Mouse (Mus musculus) testis, postnatal 14 days (tissue): Measurements from ENCODE around the gene Ly86.

Experiments used
- DNase-seq: peaks from one replicate; pipeline ENCODE4 v3.0.0; 2021; ENCODE audit warnings: low spot score

Ly86 gene

DNA sequence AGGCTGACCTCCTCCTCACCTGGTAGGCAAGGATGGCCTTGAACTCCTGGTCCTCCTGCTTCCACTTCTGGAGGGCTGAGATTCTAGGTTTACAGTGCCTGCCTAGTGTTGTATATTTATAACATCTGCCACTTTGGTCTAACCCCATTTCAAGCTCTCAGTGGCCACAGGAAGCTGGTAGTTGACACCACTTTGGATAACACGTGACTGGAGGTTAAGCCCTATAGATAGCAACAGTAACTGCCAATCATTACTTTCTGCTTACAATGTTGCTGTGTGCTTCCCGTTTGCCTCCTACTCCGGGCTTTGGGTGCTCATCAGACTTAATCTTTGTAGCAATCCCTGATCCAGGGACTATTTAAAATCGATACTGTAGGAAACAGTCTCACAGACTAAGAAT lies 87.6 kb downstream of the Ly86 start:
- no peak for DNase-seq

DNA sequence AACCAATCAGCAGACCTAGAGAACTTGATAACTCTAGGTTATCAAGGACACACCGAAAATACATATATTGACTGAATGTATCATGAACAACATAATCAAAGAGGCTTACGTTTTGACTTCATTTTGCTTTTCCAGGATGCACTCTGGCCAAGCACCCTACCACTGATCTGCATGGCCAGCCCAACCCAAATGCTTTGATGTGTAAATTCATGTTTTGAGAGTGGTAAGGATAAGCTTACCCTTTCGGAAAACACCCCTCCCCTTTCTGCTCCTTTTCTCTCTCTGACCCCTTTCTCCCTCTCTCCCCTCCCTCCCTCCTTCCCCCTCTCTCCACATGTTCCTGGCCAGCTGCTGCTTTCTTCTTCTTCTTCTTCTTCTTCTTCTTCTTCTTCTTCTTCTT lies 88.1 kb downstream of the Ly86 start:
- no peak for DNase-seq

DNA sequence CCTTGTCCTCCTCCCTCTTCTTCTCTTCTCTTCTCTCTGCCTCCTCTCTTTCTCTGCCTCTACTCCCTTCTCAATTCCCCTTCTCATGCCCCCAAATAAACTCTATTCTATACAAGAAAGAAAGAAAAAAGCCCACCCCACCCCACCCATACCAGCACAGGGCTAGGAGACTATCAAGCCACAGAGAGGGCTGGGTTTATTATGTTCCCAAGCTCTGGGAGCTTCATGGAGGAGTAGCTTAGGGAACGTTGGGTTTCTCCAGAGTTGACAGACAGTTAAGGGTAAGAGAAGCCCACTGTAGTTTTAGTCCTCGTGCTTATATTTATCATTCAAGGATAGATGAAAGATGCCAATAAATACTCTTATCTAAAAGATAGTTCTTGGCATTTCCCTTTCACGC lies 88.7 kb downstream of the Ly86 start:
- DNase-seq = no peak

DNA sequence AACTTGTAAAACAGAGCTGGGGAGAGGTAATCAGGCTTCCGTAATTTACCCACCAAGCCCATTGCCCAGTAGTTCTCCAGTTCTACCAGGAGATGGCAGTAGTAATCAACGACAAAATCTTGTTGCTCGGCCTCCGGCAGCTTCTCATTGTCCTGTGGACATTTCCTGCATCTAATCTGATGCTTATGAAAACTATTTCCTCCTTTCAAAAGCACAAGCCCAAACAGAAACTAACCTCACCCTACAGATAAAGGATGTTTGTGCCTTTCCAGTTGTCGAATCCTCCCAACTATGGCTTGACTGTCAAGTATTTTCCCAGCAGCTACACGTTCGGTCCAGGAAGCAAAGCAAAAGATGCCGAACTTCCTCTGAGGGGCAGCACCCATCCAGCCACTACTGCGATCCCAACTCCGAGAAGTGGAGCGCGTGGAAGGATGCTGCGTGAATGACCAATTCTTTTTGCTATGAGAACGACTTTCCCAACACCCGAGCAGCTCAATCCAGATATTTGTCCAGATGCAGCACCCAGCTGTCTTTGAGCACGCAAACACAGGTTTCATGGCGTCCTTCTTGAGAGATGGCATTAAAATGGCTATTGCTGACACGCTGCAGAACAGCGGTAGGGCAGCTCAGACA lies 89.2 kb downstream of the Ly86 start:
- peak; percentile 44 for DNase-seq

DNA sequence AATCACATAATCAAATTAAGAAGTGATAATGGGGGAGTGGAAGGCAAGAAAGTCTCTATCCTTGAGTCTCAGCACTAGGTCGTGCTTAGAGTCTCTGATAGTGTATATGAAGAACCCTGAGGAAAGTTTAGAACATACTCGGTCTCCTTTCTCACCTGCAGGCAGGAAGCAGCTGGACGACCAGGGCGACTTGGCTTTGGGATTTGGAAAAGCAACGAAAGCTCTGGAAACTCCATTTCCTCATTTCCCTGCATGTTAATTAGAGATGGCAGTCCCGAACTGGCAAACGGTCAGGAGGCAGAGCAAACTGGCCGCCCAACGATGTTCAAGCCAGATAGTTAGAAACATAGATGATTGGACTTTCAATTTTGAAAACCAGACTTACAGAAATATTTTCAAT lies 89.8 kb downstream of the Ly86 start:
- no peak for DNase-seq

DNA sequence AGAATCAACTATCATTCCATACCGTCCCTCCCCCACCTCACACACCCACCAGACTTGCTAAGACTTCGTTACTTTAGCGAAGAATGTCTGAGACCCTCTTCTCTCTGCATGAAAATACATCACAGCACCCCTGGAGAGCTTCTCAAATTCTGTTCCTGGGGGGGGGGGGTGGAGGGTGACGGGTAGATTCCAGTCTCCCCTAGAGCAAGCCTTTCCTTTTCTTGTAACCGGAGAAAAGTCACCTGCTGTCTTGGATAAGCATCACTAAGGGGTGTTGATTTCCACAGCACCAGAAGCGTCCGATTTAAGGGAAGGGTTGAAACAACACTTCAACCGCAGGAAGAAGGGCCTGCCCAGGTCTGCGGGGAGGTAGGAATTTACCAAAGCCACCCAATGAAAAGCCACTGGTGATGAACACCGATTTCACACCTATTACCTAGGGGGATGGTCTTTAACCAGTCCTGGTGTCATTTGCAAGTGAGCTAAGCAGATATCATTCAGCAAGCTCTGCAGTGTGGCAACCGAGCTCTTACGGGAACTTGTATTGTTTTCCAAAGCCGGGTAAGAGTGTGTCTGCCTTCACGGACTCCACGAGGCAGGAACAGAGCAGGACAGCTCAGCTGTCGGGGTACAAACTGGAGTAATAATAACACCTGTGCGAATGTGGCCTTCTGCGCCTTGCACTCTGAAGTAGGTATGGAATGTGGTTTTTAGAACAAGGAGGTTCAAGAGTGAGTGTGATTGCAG lies 91.4 kb downstream of the Ly86 start:
- no peak for DNase-seq

DNA sequence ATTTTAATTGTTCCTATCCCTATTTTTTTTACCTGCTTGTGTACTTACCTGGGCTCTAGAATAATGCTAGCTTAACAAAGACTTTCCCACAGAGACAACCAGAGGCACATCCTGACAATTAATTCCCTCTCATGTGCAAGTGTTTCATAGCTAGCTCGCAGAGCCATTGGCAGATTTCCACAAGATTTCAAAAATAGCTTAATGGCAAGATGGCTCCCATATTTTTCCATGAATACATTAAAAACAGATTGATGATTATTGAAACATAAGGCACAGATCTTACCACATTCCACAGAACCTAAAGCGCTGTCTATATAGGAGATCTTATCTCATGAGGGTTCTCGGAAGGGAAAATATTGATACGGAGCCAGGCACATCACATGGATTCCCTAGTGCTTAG lies 93.8 kb downstream of the Ly86 start:
- DNase-seq = no peak

DNA sequence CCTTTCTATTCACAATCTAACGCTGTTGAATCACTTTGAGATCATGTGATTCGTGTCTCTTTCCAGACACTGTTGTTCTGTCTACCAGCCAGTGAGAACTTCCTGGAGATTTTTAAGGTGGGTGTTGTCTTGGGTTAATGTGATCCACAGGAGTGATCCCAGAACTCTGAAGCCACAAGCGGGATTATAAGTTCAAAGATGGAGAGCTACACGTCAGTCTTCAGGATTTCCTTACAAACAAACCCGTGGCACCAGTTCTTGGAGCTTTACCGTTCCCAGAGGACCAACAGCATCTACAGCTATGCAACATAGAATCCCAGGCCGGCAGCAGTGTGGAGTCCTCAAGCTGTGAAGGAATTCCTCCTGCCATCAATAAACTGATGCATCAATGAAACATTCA lies 94.5 kb downstream of the Ly86 start:
- DNase-seq = no peak

DNA sequence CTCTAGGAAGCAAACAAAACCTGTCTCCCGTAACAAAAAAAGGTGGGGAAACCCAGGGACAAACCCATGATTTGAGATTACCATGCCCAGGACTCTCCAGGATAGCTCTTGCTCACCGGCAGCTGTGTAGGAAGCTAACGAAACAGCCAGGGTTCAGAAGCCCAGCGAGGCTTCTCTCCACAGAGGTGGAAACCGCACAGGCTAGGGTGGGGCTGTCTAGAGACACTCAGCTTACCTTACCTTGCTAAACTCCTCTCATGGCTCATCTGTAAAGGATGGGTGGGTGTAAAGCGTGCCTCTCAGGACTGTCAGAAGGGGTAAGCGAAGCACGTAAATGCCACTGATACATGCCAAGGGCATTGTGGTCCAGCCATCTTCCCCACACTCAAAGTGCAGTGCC lies 94.9 kb downstream of the Ly86 start:
- DNase-seq = no peak

DNA sequence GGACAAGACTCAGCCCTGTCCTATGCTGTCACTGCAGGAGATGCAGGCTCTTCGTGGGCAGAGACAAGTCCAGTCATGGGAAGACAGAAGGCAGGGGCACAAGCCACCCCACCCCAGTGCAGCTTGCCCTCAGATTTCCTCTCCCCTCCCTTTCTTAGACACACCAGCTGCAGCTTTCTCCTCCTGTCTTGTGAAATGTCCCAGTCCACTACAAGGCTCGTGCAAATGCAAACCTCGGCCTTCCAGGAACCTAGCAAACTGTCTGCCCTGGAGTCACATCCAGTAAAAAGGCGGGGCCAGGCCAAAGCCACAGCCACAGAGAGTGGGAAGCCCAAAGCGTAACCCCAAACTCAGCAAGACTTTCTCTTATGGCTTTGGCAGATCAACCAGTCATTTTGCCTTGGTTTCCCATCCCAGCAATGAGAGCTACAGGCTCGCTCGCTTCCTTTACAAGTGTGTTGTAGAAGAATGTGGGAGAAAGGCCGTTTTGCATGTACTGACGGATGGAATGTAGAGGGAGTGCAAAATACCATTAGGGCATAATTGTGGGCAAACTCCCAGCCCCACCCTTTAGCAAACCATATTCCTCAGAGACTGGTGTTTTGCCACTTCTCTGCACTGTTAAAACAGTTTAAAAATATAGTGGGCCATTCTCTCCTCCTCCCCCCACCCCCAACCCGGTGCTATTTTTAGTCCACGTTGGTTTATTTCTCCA lies 95.7 kb downstream of the Ly86 start:
- DNase-seq = no peak

DNA sequence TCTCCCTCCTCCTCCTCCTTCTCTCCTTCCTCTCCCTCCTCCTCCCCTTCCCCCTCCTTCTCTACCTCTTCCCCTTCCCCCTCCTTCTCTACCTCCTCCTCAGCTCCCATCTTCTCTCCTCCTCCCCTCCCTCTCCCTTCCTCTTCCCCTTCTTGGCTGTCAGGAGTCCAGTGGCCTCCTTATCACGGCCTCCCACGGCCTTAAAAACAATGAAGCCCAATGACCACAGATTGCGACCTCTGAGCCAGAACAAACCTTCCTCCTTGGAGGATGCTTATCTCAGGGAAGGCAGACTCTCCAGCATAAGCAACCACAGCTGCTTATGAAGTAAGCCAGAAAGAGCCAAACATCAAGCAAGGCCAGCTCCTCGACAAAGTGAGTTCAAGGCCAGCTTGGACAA lies 97.0 kb downstream of the Ly86 start:
- DNase-seq = peak; percentile 51

DNA sequence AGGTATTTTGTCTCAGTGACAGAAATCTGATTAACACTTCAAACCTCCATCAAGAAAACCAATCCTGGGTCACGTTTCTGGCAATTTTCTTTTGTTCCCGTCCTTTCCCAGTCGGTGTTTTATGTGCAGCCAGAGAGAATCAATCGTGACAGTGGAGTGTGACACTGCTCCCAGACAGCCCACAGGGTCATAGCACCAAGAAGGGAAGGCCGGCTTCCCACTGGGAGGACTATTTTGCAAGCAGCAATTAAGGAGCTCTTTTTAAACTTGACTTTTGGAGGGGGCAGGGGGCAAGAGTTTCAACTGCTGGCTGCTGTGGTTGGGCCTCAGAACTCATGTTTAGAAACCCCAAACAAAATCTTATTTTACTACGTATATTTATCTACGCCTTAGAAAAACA lies 97.5 kb downstream of the Ly86 start:
- no peak for DNase-seq

DNA sequence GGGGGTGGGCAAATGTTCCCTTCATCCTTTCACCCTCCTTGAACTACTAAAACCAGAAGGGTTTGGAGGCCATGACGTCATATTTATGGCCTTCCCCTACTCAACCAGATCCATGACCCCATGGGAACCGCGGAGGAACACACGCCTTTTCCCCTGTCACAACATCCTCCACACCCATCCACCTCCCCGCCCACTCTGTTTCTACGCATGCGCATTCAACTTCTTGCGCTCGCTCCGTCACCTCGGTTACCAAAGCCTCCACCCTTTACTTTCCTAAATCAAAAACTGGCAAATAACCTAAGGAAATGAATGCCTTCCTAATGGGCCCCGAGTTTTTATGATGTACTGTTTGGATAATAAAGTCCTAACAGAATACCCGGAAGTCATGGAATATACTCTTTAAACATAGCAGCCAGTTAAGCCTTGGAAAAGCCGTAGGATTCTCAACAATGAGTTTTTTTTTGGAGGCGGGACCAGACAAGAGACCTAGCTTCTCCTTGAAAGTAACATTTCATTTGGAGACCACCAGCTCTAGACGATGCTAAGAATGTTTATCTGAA lies 101.8 kb downstream of the Ly86 start:
- no peak for DNase-seq

DNA sequence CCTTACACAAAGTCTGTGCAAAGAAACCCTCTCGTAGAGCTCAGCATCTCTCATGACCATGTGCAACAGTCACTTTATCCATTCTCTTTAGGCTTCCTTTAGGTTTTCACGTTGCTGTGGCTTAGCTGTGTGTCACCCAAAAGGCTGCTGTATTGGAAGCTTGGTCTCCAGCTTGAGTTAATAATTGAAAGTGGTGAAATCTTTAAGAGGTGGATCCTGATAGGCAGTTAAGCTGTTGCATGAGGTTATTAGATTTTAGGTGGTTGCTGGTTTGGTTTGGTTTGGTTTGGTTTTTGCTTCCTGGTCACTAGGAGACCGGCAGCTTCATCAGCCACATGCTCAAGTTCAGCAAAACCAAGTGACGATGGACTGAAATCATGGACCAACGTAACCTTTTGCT lies 106.0 kb downstream of the Ly86 start:
- no peak for DNase-seq

DNA sequence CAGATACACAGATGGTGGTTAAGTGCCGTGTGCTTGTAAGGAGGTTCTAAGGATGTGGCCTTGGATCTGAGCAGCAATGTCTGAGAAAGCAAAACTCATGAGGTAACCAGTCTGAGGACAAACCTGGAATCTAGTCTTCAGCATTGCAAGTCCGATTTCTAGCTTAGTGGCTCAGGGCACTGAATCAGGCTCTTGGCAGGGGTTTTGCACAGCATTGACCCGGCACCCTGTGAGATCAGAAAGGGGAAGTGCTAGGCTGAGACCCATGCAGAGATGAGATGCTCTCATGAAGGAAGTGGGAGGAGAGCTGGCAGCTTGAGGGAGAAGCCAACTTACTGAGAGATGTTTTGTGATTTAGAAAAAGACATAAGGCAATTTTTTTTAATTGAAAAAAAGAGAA lies 106.5 kb downstream of the Ly86 start:
- DNase-seq = no peak

DNA sequence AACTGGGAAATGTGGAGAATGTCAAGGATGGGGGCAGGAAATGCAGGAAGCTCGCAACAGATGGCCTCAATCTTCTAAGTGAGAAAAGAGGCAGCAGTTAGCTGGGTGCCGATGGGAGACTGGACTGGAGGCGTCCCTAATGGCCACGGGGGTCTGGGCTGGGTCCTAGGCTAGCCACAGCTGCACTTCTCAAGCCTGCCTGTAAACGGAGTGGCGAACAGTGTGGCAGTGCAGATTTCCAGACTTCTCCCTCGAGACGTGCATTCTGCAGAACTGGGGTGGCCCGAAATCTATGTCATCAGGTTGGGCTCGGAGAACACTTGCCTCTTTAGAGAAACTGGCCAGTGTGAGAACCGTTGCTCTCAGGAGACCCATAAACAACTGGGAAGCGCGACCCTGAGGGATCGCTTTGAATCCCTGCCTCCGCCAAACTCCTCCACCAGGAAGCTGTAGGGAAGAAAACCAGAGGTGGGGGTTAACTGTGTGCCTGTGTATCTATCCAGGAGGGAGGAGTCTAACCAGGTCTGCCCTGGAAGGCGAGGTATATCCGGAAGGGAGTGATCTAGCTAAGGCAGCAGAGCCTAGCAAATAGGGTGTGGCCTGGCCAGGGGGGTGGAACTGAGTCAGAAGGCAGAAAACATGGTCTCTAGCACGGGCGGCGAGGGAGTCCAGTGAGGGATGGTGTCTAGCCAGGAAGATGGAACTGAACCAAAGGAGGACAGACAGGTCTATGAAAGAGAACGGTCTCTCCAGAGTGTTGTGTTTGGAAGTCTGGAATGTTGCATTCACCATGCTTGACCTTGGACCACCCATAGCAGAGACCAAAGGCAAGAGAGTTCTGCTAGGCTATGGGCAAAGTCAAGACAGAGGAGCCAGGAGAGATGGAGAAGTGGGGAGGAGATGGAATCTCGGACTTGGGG lies 107.3 kb downstream of the Ly86 start:
- DNase-seq = peak; percentile 56

DNA sequence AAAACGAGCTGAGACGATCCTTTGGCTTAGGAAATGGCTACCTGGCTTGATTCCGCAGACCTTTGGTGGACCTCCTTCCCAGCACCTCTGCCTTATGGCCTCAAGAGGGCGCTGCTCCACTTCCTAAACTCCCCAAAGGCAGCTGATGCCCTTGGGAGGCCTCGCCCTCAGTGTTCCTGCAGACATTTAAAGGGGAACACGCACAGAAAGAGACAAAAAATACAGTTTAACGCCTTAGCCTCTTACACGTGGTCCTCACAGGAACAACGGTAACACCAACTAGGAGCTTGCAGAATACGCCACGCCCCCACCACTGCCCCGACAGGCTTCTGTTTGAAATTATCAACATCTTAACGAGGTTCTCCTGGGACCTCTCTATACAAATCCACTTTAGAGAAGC lies 108.2 kb downstream of the Ly86 start:
- peak; percentile 84 for DNase-seq

DNA sequence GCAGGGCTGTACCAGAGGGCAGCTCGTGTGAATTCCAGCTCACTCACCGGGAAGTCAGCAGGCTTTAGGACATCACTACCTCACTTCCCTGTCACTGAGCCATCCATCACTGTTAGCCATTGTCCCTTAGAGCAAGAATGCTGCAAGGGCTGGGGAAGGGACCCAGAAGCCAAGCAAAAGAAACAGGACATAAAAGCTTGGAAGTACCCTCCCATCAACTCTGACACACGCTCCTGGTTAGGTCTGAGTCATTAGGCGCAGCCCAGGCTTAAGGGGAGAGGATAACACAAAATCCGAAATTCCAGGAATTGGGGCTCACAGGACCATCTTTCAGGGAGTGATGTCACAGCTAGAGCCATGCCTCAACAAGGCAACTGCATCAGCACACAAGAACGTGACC lies 109.3 kb downstream of the Ly86 start:
- no peak for DNase-seq

DNA sequence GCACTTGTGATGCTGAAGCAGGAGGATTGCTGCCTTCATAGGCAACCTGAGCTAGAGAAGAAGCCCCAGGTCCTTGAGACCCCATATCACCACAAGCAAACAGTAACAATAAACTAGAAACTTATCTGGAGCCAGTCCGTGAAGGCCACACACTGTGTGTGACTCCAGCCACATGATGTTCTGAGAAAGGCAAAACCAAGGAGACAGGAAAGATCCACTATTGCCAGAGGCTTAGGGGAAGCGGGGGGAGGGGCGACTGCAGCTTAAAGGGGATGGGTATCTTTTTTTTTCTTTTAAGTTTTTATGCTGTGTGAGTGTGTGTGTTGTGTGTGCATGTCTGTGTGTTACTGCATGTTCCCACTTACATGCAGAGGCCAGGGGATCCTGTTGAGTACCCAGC lies 110.6 kb downstream of the Ly86 start:
- no peak for DNase-seq

DNA sequence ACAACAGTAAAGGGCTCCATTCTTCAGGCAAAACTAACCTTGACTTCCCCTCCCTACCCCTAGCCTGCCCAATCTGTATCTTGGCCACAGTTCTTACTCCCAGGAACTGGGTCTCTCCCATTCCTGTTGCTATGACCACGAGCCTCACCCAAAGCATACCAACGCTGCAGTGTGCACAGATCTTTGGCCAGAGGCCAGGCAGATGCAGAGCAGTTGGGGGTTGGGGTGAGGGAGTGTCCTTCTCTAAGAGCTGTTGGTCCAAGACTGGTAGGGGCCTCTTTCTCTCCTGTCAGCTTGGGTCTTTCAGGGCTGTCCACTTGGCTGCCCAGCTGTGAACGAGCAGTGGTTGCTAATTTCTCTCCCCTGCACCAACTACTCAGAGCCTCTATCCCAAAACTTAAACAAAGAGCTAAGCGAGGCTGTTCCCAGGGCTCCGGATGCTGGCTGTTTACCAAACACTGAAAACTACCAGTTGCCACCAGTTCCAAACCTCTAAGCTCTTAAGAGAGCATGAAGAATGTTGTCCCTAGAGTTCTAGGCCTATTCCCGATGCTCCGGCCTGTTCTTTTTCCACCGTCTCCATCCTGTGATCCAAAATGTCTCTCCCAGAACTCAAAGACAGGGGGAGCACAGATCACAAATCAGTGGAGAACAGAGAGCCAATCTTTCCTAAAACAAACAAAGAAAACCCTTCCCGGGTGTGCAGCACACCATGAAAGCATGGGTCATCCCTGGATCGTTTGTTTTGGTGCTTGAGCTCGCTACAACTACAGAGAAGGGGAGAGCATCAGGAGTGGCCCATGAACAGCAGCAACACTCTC lies 112.2 kb downstream of the Ly86 start:
- DNase-seq = peak; percentile 53

DNA sequence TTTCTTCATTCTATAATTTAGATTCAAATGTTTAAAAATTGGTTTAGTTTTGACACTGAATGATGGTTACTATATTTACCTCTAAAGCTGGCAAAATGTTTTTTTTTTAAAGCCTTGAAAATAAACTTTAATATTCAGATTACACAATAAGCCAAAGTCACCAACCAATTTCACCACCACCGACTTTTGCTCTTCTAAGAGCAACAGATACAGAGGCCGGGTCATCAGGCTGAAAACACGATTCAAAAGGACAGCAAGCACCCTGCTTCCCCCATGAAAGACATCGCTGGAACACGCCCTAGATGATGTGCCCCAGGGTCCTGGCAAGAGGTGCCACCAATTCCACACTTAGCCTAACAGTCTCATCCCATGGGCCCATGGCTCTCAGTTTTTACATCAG lies 113.5 kb downstream of the Ly86 start:
- DNase-seq = no peak
